Mouse (Mus musculus) lung, adult 2 months (tissue): ENCODE data around the gene Ttc30b. TPM values are rescaled to one million over a fixed set of nuclear protein-coding genes. Genes with fewer than 3 reads are reported as not detected.

Experiments
- DNase-seq: peaks from one replicate; pipeline ENCODE4 v3.0.0; 2022
- H3K4me1 ChIP-seq: fragments of 200-500 bp; 2 replicates; pipeline ENCODE4 v1.6.1; 2011; ENCODE audit warnings: low read length; ENCODE audit not compliant: control insufficient read depth, insufficient read depth
- H3K4me3 ChIP-seq: fragments of 200-500 bp; replicated peaks from 2 replicates; pipeline ENCODE3; 2011; ENCODE audit warnings: low read depth, mild to moderate bottlenecking, control low read depth, low read length; ENCODE audit errors: extremely low read depth
- CTCF ChIP-seq: fragments of 200-500 bp; IDR thresholded peaks from 2 replicates; pipeline ENCODE4 v1.5.1; 2011; ENCODE audit warnings: mild to moderate bottlenecking, low read length, control low read depth; ENCODE audit not compliant: insufficient read depth
- POLR2A ChIP-seq: fragments of 200-500 bp; IDR thresholded peaks from 2 replicates; pipeline ENCODE4 v1.6.1; 2011; ENCODE audit warnings: low read depth, mild to moderate bottlenecking, control low read depth, low read length, borderline replicate concordance; ENCODE audit errors: extremely low read depth
- WGBS: fragments of 180-500 bp; shearing (Covaris S2); methylation state at CpG from one replicate; pipeline ENCODE4 v1.1.7; 2018; 5-methylcytosine and 5-hydroxymethylcytosine counted together
- polyA plus RNA-seq: library from polyadenylated mRNA; depleted of rRNA; stranded (reverse); fragments of >200 nt; gene quantifications from 2 replicates; pipeline ENCODE4 v1.2.3, GENCODE M21; 2012; rRNA removed

Ttc30b gene
- polyA plus RNA-seq, 1 experiment, result 17.5 TPM

GRCm38 (mm10) chr2:75923807-75924340 is 14.5 kb downstream of the Ttc30b start:
- no peak overlapping the region for H3K4me3 ChIP-seq
- TF ChIP-seq POLR2A (no peak), CTCF (no peak)
- WGBS, result 92% methylated on average over 4 of the region's 4 CpGs
- DNase-seq, result no peak
- no peaks in the 10 kb centered on the region for H3K4me1 ChIP-seq

GRCm38 (mm10) chr2:75915040-75915439 is 23.3 kb downstream of the Ttc30b start:
- DNase-seq, result no peak
- WGBS, result 60% methylated on average over 3 of the region's 3 CpGs
- TF ChIP-seq POLR2A (no peak), CTCF (no peak)
- no peaks in the 10 kb centered on the region for H3K4me1 ChIP-seq
- H3K4me3 ChIP-seq, result no peak overlapping the region

DNA sequence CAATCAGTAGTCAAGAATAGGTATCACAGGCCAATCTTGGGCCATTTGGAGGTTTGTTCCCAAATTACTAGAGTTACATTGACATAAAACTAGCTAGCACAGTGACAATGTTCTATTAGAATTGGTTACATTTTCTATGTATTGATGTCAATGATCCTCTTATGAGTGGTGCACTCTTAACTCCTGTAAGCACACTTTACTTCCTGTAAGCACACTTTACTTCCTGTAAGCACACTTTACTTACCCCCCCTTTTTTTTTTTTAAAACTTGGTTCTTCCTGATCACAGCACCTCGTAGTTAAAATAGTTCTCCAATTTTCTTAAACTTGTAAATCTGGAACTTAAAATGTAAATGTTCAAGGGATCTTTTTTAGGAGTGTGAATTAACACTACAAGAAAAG is 31.2 kb downstream of the Ttc30b start:
- H3K4me1 ChIP-seq, result no peaks in the 10 kb centered on the region
- no peak overlapping the region for H3K4me3 ChIP-seq
- 45% methylated on average over 1 of the region's 1 CpGs for WGBS
- TF ChIP-seq POLR2A (no peak), CTCF (no peak)
- DNase-seq, result no peak

DNA sequence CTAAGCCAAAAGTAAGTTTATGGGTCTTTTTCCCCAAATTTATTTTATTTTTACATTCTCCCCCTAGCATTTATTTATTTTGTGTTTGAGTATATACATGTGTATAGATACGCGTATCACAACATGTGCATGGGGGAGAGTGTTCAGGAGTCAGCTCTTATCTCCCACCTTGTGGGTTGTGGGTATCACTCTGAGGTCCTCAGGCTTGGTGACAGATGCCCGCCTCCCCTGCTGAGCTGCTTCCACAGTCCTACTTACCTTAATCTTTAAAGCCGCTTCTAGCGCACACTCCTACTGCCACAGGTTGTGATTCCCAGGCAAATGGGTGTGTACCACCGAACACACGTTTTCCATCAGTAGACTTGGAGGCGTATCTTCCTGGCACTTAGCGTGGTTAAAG is 36.5 kb downstream of the Ttc30b start:
- WGBS, result 92% methylated on average over 9 of the region's 9 CpGs
- DNase-seq, result no peak
- no peak for TF ChIP-seq POLR2A
- no peak for TF ChIP-seq CTCF
- Histone ChIP-seq H3K4me1 (no peaks in the 10 kb centered on the region), H3K4me3 (no peak overlapping the region)

- WGBS, result 88% methylated on average over 1 of the region's 1 CpGs
- Histone ChIP-seq H3K4me1 (no peaks in the 10 kb centered on the region), H3K4me3 (no peak overlapping the region)
- TF ChIP-seq POLR2A (no peak), CTCF (no peak)
- no peak for DNase-seq
These were observed 38.1 kb downstream of the Ttc30b start for GRCm38 (mm10) chr2:75900281-75900680.

DNA sequence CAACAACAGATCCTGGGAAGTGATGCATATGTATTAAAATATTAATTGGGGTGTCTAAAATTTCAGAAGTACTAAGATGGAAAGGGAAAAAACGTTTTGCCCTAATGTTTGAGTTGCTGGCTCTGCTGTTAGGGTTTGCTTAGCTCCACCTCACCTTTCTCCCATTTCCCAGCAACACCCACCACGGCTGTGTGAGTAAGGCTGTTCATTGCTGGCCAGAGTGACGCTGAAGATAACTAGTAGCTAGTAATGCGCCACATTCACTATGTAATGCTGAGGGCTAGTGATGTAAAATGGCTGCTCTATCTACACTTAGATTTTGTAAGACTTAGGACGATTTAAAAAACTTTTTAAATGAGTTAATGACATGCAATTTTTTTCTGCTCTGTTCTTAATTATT is 42.7 kb downstream of the Ttc30b start:
- no peak for DNase-seq
- TF ChIP-seq CTCF (no peak), POLR2A (no peak)
- 83% methylated on average over 5 of the region's 5 CpGs for WGBS
- H3K4me1 ChIP-seq, result no peaks in the 10 kb centered on the region
- H3K4me3 ChIP-seq, result no peak overlapping the region

- WGBS, result 72% methylated on average over 4 of the region's 4 CpGs
- no peak overlapping the region for H3K4me3 ChIP-seq
- no peaks in the 10 kb centered on the region for H3K4me1 ChIP-seq
- TF ChIP-seq POLR2A (no peak), CTCF (no peak)
- DNase-seq, result no peak
These were observed 46.4 kb downstream of the Ttc30b start for GRCm38 (mm10) chr2:75891981-75892380.

Other genes with a start within 250 kb of the Ttc30b start
- 64.7 and 76.3 TPM in 2 replicates for gene Nfe2l2, start 233.9 kb downstream of the Ttc30b start, polyA plus RNA-seq
- gene Agps, start 106.4 kb downstream of the Ttc30b start, polyA plus RNA-seq, result 5.7 and 10.3 TPM in 2 replicates
- gene Ttc30a2, start 39.6 kb upstream of the Ttc30b start, polyA plus RNA-seq, result 0.33 and 0.60 TPM in 2 replicates
- gene Ttc30a1, start 43.4 kb upstream of the Ttc30b start, polyA plus RNA-seq, result 2.3 and 3.0 TPM in 2 replicates